Mouse (Mus musculus): ENCODE measurements at regions not wholly inside any gene's neighbourhood (a gene's known extent, or its start where the extent isn't known, plus 50 kb on each side); places are given as distances from the start of the nearest gene placed in this dataset.

DNA sequence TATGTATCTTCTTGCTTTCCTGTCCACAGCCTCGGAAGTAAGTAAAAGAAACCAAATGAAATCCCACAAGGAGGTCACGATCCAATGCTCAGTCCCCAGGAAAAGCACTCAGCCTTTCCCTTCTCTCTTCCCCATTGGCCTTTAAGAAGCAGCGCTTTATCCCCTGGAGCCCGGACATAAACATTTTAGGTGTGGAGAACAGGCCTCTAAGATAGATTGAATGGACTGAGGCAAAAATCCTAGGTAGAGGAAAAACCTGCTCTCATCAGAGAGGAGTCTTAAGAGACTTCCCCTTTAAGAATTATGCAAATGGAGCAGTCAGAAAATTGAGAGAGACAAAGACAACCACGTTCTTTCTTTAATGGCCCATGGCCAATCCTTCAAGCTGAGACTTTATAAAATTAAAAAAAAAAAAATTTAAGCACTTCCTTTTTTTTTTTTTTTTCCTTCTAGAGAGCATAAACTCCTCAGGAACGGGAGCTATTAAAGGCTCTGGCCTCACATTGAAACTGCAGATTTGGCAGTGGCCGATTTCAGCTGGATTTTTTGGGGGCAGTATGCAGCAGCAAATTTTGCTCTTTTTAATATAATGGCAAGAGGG, 1020.5 kb downstream of the 9330182O14Rik start:
- no peak for DNase-seq

DNA sequence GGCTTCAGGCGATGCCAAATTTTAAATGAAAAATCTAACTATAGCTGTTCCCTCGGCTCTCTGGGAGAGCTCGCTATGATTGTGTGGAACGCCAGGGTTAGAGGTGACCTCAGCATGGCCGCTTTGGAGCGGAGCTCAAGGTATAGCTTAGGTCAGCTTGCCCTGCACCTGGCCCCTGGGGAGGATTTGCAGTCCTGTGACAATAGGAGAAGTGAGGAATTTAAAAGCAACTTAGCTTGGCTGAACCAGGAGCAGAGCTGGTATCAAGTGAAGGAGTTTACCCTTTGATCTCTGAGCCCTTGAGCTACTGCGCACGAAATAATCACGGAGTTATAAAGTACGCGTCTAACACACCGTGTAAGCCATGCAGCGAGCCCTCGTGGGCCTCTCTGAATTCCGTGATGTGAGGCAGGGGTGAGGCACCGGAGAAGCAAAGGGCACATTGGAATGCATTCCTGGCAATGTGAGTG, 1021.0 kb downstream of the 9330182O14Rik start:
- DNase-seq: no peak

DNA sequence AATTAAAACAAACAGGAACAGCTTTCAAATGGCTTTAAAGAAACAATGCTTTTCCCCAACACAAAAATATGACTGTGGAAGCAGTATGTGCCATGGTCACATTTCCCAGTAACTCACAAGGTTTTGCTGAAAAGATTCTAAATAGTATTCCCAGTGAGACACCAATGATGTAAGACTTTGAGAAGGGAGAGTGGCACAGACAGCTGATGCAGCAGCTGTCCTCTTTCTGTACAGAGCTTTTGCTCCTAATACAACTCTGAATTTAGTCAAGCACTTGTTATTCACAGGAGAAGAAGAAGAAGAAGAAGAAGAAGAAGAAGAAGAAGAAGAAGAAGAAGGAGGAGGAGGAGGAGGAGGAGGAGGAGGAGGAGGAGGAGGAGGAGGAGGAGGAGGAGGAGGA, 1023.6 kb downstream of the 9330182O14Rik start:
- no peak for DNase-seq

DNA sequence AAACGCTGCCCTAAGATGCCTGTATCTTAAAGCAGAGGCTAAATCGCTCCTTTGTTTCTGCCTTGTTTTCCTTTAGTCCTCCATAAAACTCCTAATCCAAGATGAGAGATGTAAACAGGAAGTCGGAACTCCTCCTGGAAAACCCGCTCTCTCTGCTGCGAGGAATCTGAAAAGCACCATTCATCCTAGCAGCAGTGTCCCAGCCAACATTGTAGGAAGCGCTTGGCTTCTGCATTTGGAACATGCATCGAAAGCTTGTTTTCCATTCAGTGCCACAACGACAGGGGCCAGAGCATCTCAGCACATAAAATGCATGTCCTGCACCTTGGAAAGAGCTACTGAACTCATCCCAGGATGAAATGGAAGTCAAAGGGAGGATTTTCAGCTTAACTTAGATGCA, 1028.1 kb downstream of the 9330182O14Rik start:
- peak; percentile 90 for DNase-seq

DNA sequence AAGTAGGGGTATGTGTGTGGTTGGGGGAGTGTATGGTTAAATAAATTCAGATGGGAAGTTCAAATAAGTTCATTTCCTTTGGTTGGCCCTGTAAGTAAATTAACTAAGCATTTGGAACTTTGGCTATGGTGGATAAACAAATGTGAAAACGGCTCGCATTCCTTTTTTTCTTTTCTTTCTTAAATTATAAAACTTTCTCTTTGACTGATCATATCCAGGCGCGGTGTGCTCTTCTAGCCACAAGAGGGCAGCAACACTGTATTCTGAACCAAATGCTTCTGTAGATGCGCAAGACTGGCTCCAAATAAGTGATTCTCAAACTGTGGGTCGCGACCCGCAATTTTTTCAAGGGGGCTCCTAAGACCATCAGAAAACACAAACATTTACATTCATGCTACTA, 1028.6 kb downstream of the 9330182O14Rik start:
- DNase-seq: peak; percentile 86

DNA sequence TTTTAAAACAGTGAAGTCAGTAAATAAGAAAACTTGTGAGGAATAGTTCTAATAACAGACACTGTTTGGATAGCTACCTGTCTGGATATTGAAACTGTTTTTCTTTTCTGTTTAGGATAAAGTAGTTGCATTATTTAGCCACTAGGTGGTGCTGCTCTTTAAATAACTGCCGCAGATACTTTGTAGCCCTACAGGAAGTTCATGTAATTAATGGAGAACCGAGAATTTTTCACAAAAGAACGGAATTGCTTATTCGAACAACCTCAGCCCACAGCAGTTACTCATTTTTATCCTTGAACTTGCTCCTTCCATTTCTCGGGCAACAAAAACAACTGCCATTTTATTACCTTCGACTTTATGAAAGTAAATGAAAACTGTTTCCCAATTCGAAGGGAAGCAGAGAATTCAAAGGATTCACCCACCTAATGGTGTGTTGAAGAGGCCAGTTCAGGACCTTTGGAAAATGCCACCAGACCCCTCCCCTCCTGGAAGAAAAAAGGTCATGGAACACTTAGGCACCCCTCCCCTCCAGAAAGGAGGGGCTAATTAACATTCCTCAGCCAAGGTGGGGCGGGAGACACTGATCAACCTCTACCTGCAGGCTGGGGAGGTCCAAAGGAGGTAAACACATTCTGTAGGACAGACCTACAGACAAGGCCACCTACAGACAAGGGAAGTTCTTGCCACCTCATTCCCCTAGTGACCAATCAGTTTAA, 1029.6 kb downstream of the 9330182O14Rik start:
- peak; percentile 84 for DNase-seq

DNA sequence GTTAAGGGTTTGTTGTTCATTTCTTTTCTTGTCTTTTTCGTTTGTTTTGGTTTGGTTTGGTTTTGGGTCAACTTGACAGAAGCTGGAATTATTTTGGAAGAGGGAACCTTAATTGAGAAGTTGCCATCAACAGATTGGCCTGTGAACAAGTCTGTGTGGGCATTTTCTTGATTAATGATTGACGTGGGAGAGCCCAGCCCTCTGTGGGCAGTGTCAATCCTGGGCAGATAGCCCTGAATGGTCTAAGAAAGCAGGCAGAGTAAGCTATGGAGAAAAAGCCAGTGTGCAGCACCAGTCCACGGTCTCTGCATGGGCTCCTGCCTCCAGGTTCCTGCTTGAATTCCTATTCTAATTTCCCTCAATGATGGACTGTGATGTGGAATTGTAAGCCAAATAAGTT, 1031.4 kb downstream of the 9330182O14Rik start:
- peak; percentile 83 for DNase-seq

DNA sequence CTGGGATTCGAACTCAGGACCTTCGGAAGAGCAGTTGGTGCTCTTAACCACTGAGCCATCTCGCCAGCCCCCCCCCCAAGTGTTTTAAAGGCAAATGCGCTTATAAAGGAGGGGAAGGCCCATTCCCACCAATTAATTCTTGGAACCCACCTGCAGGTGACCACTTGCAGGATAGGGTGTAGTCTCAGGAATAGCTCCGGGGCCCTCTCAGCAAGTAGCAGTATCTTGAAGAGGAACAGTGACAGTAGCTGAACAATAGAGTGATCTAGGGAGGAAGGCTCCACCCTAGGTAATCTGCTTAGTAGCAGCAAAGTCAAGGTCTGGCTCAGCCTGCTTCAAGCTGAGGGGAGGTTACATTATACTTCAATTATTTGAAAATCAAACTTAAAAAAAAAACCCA, 1056.6 kb downstream of the 9330182O14Rik start:
- no peak for DNase-seq

DNA sequence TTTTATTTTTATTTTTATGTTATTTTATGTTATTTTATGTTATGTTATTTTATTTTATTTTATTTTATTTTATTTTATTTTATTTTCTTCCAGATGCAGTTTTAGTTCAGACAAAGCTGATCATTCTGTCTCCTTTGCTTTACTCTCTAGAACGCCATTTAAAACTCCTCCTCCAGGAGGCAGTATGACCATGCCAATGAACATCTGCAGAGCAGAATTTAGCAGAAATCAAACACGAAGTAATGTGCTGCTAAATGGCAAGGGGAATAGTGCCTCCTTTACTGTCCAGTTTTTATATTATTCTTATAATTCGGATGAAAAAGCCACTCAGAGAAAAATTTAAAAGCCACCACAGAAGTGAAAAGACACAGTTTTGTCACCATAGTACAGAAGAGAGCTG, 1059.1 kb downstream of the 9330182O14Rik start:
- no peak for DNase-seq

DNA sequence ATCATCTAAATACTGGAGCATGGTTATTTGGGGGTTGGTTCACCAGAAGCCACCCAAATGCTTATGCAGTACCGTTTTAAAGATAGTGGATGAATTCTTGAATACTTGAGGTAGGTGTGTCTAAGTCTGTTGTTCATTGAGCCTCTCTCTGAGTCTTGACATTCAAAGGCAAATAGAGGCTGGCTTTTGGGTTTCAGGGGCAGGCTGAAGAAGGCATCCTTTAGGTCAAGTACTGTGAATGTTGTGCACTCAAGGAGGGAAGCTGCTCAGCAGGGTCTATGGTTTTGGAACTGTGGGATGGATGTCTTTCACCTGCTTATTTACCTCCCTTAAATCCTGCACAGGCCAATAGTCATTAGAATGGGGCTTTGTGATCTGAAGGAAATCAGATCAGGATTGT, 1089.6 kb downstream of the 9330182O14Rik start:
- no peak for DNase-seq

DNA sequence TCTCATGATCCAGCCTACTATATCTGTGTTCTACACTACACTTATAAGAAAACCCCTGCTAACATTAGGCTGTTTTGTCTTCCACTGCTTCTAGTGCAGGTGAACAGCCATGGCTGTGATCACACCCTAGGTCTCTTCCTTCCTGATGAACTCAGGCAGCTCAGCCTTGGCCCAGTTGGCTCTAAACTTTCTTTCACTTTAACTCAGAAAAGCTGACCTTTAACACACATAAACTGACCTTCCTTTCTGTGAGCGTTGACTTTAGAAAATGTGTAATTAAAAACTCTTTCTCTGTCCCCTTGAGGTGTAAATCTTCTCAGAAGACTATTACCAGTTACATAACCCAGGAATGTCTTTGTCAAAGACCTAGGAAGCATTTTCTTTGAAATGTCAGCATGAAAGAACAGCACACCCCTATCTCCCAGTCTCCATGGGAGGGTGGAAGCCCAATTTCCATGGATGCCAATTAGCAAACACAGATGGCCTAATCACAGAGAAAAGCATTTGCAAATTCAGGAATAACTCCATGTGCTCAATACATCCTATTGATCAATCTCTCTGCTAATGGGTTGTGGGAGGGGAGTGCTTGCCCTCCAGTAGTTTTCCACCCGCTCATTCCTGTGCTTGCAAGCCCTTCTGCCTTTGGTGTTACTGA, 1098.4 kb downstream of the 9330182O14Rik start:
- DNase-seq: no peak

Data from heart, adult 11 months (tissue).